26 mouse cellular contexts compared by ENCODE assay signal in the genomic region with DNA sequence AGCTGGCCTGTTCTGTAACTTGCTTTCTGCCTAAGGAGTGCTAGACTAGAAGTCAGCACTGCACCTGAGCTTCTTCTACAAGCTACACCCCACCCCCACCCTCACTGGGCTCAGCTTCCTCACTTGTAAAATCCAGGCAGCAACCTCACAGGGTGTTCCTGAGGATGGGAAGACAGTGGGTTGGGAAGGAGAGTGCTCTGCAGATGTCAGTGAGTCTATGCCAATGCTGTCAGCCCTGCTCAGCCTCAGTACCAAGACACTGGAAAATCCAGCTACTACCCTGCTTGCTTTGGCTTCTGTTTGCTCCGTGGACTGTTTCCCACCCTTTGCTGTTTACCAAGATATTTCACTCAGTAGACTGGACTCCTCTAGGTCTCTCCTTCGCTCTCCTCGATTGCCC. TPM values are rescaled to one million over a fixed set of nuclear protein-coding genes. Genes with fewer than 3 reads are reported as not detected.
DNase-seq lines count a peak whose midpoint lies in the region; ATAC-seq and TF ChIP-seq lines count a peak whose summit lies in the region.
"Had no signal": no experiment of that assay in that cellular context is flagged by ENCODE, and none has a peak within 500 bp of the region (broad histone marks: within the 10 kb centered on the region; RNA-seq: fewer than 3 reads in every experiment).

No protein-coding gene starts in this region.

- no peak overlapping the region for H3K4me3 ChIP-seq in hindbrain, postnatal 0 days (ENCODE audit: low read length)
- no peak overlapping the region for H3K4me3 ChIP-seq in hindbrain, embryonic 10.5 days
- H3K4me3 ChIP-seq: embryonic facial prominence, embryonic 12.5 days; embryonic facial prominence, embryonic 15.5 days; heart, adult 2 months; heart, embryonic 10.5 days; heart, embryonic 13.5 days; hindbrain, embryonic 12.5 days; hindbrain, embryonic 15.5 days; intestine, embryonic 15.5 days had no signal

- H3K4me1 ChIP-seq in hindbrain, postnatal 0 days (ENCODE audit: insufficient read depth, low read length), result no peaks in the 10 kb centered on the region
- H3K4me1 ChIP-seq in hindbrain, embryonic 10.5 days (replicated peaks), result 0 out of 2 replicates have a peak, but pooled peaks cover 5% of the 10 kb centered on the region
- H3K4me1 ChIP-seq: embryonic facial prominence, embryonic 15.5 days; heart, embryonic 10.5 days; heart, embryonic 13.5 days; hindbrain, embryonic 15.5 days had no signal

- no peak overlapping the region for H3K9ac ChIP-seq in hindbrain, postnatal 0 days (replicated peaks; ENCODE audit: low read length)
- H3K9ac ChIP-seq: embryonic facial prominence, embryonic 12.5 days; embryonic facial prominence, embryonic 15.5 days; forebrain, postnatal 0 days; heart, embryonic 13.5 days; hindbrain, embryonic 12.5 days; hindbrain, embryonic 15.5 days; intestine, embryonic 15.5 days had no signal

- no peak overlapping the region for H3K4me2 ChIP-seq in hindbrain, postnatal 0 days (ENCODE audit: low read depth, low read length)
- H3K4me2 ChIP-seq: embryonic facial prominence, embryonic 12.5 days; embryonic facial prominence, embryonic 15.5 days; heart, embryonic 13.5 days; hindbrain, embryonic 12.5 days; hindbrain, embryonic 15.5 days; intestine, embryonic 15.5 days had no signal

- 78% methylated on average over 3 of the region's 3 CpGs for WGBS in hindbrain, postnatal 0 days
- 84% methylated on average over 3 of the region's 3 CpGs for WGBS in hindbrain, embryonic 10.5 days

- no peaks in the 10 kb centered on the region for H3K9me3 ChIP-seq in hindbrain, postnatal 0 days (ENCODE audit: low read length)
- no peaks in the 10 kb centered on the region for H3K9me3 ChIP-seq in hindbrain, embryonic 10.5 days
- H3K9me3 ChIP-seq: embryonic facial prominence, embryonic 12.5 days; embryonic facial prominence, embryonic 15.5 days; heart, embryonic 10.5 days; heart, embryonic 13.5 days; hindbrain, embryonic 12.5 days; hindbrain, embryonic 15.5 days; intestine, embryonic 15.5 days had no signal

- no peaks in the 10 kb centered on the region for H3K36me3 ChIP-seq in hindbrain, postnatal 0 days (ENCODE audit: insufficient read depth, low read length)
- no peaks in the 10 kb centered on the region for H3K36me3 ChIP-seq in hindbrain, embryonic 10.5 days
- H3K36me3 ChIP-seq: embryonic facial prominence, embryonic 12.5 days; embryonic facial prominence, embryonic 15.5 days; heart, embryonic 10.5 days; heart, embryonic 13.5 days; hindbrain, embryonic 12.5 days; hindbrain, embryonic 15.5 days; intestine, embryonic 15.5 days had no signal

- no peaks in the 10 kb centered on the region for H3K27me3 ChIP-seq in hindbrain, postnatal 0 days (ENCODE audit: insufficient read depth, low read length)
- H3K27me3 ChIP-seq in hindbrain, embryonic 10.5 days (ENCODE audit: insufficient read depth, poor library complexity, severe bottlenecking), result no peaks in the 10 kb centered on the region
- H3K27me3 ChIP-seq: embryonic facial prominence, embryonic 12.5 days; embryonic facial prominence, embryonic 15.5 days; hindbrain, embryonic 12.5 days; hindbrain, embryonic 15.5 days; intestine, embryonic 15.5 days had no signal

- H3K27ac ChIP-seq in hindbrain, postnatal 0 days, result no peak overlapping the region
- no peak overlapping the region for H3K27ac ChIP-seq in hindbrain, embryonic 10.5 days
- H3K27ac ChIP-seq: embryonic facial prominence, embryonic 12.5 days; embryonic facial prominence, embryonic 15.5 days; heart, adult 2 months; heart, embryonic 10.5 days; heart, embryonic 13.5 days; hindbrain, embryonic 12.5 days; hindbrain, embryonic 15.5 days; intestine, embryonic 15.5 days had no signal

- DNase-seq in cerebellum, postnatal 10 days, result peak; percentile 46 to 58
- no peak for DNase-seq in cerebellum, postnatal 25 days
- DNase-seq in hindbrain, postnatal 0 days (ENCODE audit: low spot score), result peak; percentile 26
- DNase-seq in hindbrain, embryonic 10.5 days (ENCODE audit: low spot score), result no peak
- DNase-seq in right cerebral cortex, adult 18-20 months, result peak; percentile 38
- no peak for DNase-seq in right cerebral cortex, postnatal 25 days
- DNase-seq: adrenal gland, adult 8-10 months; adrenal gland, postnatal 25 days; cerebellum, adult 18-20 months; cerebellum, adult 9-10 months; forebrain, postnatal 0 days; gastrocnemius, postnatal 10 days; gastrocnemius, postnatal 36 days; heart, adult 2 months; heart, postnatal 14 days had no signal

- ATAC-seq in hindbrain, postnatal 0 days, result peak; percentile 56; the same call in 1 of the 2 replicates
- ATAC-seq: activated CD4-positive, CD25-positive, alpha-beta regulatory T cell, adult 4 months; forebrain, embryonic 14.5 days; forebrain, postnatal 0 days; intestine, embryonic 15.5 days had no signal

- TF ChIP-seq CTCF in hindbrain, postnatal 0 days (IDR thresholded peaks at IDR 0.05; ENCODE audit: low read depth), result no peak

RNA-seq across cellular contexts. Expression of gene Trabd2b, which starts 36.1 kb away (rescaled TPM):
- 1.5 and 1.8 TPM in 2 replicates for total RNA-seq in hindbrain, postnatal 0 days (2014; rRNA removed)
- polyA plus RNA-seq in hindbrain, postnatal 0 days (2015; fragmentation: Nextera tagmentation; extraction: Ambion mirVana), result 0.59 and 0.65 TPM in 2 replicates
- 1.2 and 1.5 TPM in 2 replicates for polyA plus RNA-seq in hindbrain, embryonic 10.5 days (2016; fragmentation: Nextera tagmentation; extraction: Ambion mirVana)
- total RNA-seq: common myeloid progenitor, adult 5-6 weeks; granulocyte monocyte progenitor cell, adult 5-6 weeks had no signal
- polyA plus RNA-seq: activated CD4-positive, CD25-positive, alpha-beta regulatory T cell, adult 4 months had no signal

Comparison
In these comparisons a context has a peak if more than half of its experiments do, and no peak if none do; other contexts are left out.
1. DNase-seq: peak in cerebellum, postnatal 10 days (2 of 2), hindbrain, postnatal 0 days (single experiment) and right cerebral cortex, adult 18-20 months (single experiment); none in cerebellum, postnatal 25 days (0 of 2), hindbrain, embryonic 10.5 days (single experiment) and right cerebral cortex, postnatal 25 days (single experiment).